Mouse (Mus musculus) cerebellum, adult 8-10 months (tissue): ENCODE results near the gene Dolk.

Source experiments
- DNase-seq: peaks from one replicate; pipeline ENCODE4 v3.0.0; 2022

Gene Dolk

GRCm38 (mm10) chr2:30249182-30249581 is 37.0 kb downstream of the Dolk start:
- DNase-seq: no peak

- DNase-seq: no peak
These were observed 38.5 kb downstream of the Dolk start for GRCm38 (mm10) chr2:30247681-30248080.

GRCm38 (mm10) chr2:30247036-30247435 is 39.1 kb downstream of the Dolk start:
- no peak for DNase-seq

- no peak for DNase-seq
These were observed 41.4 kb downstream of the Dolk start for GRCm38 (mm10) chr2:30244595-30245178.

- no peak for DNase-seq
These were observed 42.7 kb downstream of the Dolk start for GRCm38 (mm10) chr2:30243391-30243790.

- peak; percentile 64 for DNase-seq
These were observed 43.6 kb downstream of the Dolk start for GRCm38 (mm10) chr2:30242509-30242908.

- DNase-seq: no peak
These were observed 45.9 kb downstream of the Dolk start, which contains the start of gene Gm28035 for GRCm38 (mm10) chr2:30240267-30240666. Gene Gm28035 (plus strand): TSS chr2:30240567.

GRCm38 (mm10) chr2:30239777-30240176 is 46.4 kb downstream of the Dolk start:
- DNase-seq: peak; percentile 20

GRCm38 (mm10) chr2:30238906-30239465 is 47.1 kb downstream of the Dolk start:
- no peak for DNase-seq

- no peak for DNase-seq
These were observed 48.3 kb downstream of the Dolk start for GRCm38 (mm10) chr2:30237881-30238280.

- peak; percentile 99 for DNase-seq
These were observed 48.8 kb downstream of the Dolk start, which contains the start of gene Lrrc8a for GRCm38 (mm10) chr2:30237199-30237880. Gene Lrrc8a (plus strand): TSS chr2:30237715.

- no peak for DNase-seq
These were observed 49.5 kb downstream of the Dolk start for GRCm38 (mm10) chr2:30236426-30237198.

GRCm38 (mm10) chr2:30235593-30235992 is 50.5 kb downstream of the Dolk start:
- DNase-seq: no peak
